Mouse (Mus musculus) C2C12 (cell line): ENCODE results near the gene Ccdc190. TPM values are rescaled to one million over a fixed set of nuclear protein-coding genes. Genes with fewer than 3 reads are reported as not detected.

ENCODE experiments used
- H3K27me3 ChIP-seq: one replicate; pipeline ENCODE4 v1.6.1; 2011; ENCODE audit not compliant: control insufficient read depth, insufficient read depth, insufficient read length
- H3K36me3 ChIP-seq: one replicate; pipeline ENCODE4 v1.6.1; 2011; ENCODE audit not compliant: control insufficient read depth, insufficient read depth
- H3K4me3 ChIP-seq: one replicate; pipeline ENCODE4 v1.5.1; 2011; ENCODE audit warnings: mild to moderate bottlenecking, control low read depth; ENCODE audit not compliant: poor library complexity, insufficient read depth, severe bottlenecking
- H3K79me2 ChIP-seq: one replicate; pipeline ENCODE4 v1.6.1; 2011; ENCODE audit not compliant: control insufficient read depth, insufficient read depth
- H3K79me3 ChIP-seq: one replicate; pipeline ENCODE4 v1.6.1; 2011; ENCODE audit warnings: low read depth, control low read depth
- H3ac ChIP-seq: one replicate; pipeline ENCODE3; 2011; ENCODE audit warnings: low read depth; ENCODE audit not compliant: control insufficient read depth, insufficient read length
- CEBPB ChIP-seq: IDR thresholded peaks from one replicate; pipeline ENCODE4 v1.6.1; 2011; ENCODE audit warnings: low read depth, mild to moderate bottlenecking, control low read depth, moderate library complexity
- CTCF ChIP-seq: IDR thresholded peaks from one replicate; pipeline ENCODE4 v1.5.1; 2011; ENCODE audit not compliant: control insufficient read depth, insufficient read depth, insufficient read length
- FOSL1 ChIP-seq: IDR thresholded peaks from one replicate; pipeline ENCODE4 v1.8.0; 2011; ENCODE audit warnings: mild to moderate bottlenecking, low read length; ENCODE audit not compliant: poor library complexity, insufficient read depth, severe bottlenecking
- MAX ChIP-seq: IDR thresholded peaks from one replicate; pipeline ENCODE4 v1.6.1; 2011; ENCODE audit warnings: mild to moderate bottlenecking, control low read depth
- MYOD1 ChIP-seq: IDR thresholded peaks from one replicate; pipeline ENCODE4 v1.6.1; 2011; ENCODE audit warnings: low read depth; ENCODE audit not compliant: control insufficient read depth, insufficient read length
- MYOG ChIP-seq: IDR thresholded peaks from one replicate; pipeline ENCODE4 v1.6.1; 2011; ENCODE audit not compliant: control insufficient read depth, insufficient read length; ENCODE audit errors: extremely low read depth
- USF1 ChIP-seq: IDR thresholded peaks from one replicate; pipeline ENCODE4 v1.6.1; 2011; ENCODE audit warnings: low read depth, mild to moderate bottlenecking, control low read depth, moderate library complexity
- polyA plus RNA-seq: library from polyadenylated mRNA; unstranded; fragments of >200 nt; fragmentation: generic; extraction: Trizol; gene quantifications from one replicate; pipeline ENCODE4 v1.2.1, GENCODE M21; 2012; ENCODE audit warnings: missing spikeins

The Ccdc190 gene
- polyA plus RNA-seq, 1 experiment = not detected

DNA sequence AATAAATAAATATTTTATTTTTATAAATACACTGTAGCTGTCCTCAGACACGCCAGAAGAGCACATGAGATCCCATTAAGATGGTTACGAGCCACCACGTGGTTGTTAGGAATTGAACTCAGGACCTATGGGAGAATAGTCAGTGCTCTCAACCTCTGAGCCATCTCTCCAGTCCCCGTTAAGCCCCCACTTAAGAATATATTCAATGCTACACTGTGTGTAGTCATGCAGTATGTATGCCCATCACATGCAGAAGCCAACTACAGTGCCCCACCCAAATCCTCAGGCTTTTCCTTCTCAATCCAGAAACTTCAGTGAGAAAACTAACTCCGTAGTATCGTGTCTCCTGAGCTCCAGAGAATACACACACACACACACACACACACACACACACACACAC is 18.8 kb upstream of the Ccdc190 start:
- no peak overlapping the region for H3ac ChIP-seq
- no peaks in the 10 kb centered on the region for H3K79me2 ChIP-seq
- TF ChIP-seq USF1 = no peak
- TF ChIP-seq MAX = no peak
- H3K36me3 ChIP-seq = no peaks in the 10 kb centered on the region
- H3K4me3 ChIP-seq = no peak overlapping the region
- no peaks in the 10 kb centered on the region for H3K79me3 ChIP-seq
- H3K27me3 ChIP-seq = no peaks in the 10 kb centered on the region

DNA sequence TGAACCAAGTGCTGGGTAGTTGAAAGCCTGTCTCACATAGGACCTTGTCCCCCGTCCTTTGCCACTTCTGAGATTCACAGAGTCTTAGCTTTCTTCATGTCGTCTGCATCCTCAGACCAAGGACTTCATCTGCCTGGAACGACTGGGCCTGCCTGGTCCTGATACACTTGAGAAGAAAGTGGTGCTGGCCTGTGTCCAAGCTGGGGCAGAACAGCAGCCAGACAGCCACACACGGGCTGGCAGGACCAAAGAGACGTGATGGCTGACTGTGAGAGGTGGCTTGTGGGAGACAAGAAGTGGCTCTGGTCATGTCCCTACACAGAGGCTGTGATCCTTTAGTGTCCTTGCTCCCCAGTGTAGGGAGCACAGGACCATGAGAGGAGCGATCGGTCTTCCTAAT is 17.7 kb upstream of the Ccdc190 start:
- no peak overlapping the region for H3K4me3 ChIP-seq
- H3ac ChIP-seq = no peak overlapping the region
- no peaks in the 10 kb centered on the region for H3K79me2 ChIP-seq
- no peak for TF ChIP-seq MAX
- no peak for TF ChIP-seq USF1
- no peak for TF ChIP-seq CTCF
- TF ChIP-seq CEBPB = no peak
- TF ChIP-seq MYOD1 = no peak
- no peak for TF ChIP-seq MYOG
- no peak for TF ChIP-seq FOSL1
- H3K79me3 ChIP-seq = no peaks in the 10 kb centered on the region
- H3K36me3 ChIP-seq = no peaks in the 10 kb centered on the region
- H3K27me3 ChIP-seq = no peaks in the 10 kb centered on the region

DNA sequence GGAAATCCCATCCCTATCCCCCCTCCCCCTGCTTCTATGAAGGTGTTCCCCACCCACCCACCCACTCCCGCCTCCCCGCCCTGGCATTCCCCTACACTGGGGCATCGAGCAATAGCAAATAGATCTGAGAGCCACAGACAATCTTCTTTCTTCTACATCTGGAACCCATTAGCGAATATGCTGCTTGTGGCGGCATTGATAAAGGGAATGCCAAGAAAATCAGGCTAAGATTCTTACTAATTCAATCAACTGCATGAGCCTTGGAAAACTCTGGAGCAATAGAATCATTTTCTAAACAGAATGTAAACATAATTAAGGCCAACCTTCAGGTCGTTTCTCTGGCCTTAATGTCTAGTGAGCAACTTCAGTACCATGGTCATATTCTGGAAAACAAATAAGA is 16.9 kb upstream of the Ccdc190 start:
- TF ChIP-seq CEBPB (no peak), CTCF (no peak), FOSL1 (no peak), USF1 (no peak), MYOD1 (no peak), MAX (no peak), MYOG (no peak)
- Histone ChIP-seq H3K27me3 (no peaks in the 10 kb centered on the region), H3K79me2 (no peaks in the 10 kb centered on the region), H3K4me3 (no peak overlapping the region), H3ac (no peak overlapping the region), H3K79me3 (no peaks in the 10 kb centered on the region), H3K36me3 (no peaks in the 10 kb centered on the region)

DNA sequence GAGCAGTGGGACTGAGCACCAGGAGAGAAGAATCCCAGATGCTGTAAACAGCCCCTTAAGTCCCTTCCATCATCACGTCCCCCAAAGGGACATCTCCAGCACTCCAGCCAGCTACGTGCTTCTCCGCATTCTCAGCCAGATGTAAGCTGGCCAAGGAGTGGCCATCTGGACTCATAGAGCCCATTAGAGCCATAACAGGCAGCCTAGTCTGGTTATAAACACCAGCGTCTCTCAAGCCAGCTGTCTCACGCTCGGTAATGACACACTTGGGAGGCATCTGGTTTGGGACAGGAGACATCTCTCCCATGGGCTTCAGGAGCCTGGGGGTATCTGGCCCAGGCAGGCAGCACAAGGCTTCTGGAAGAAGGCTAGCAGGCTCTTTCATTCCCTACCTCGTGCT is 11.8 kb upstream of the Ccdc190 start:
- Histone ChIP-seq H3K27me3 (no peaks in the 10 kb centered on the region), H3ac (no peak overlapping the region)
- TF ChIP-seq CTCF = no peak
- no peak for TF ChIP-seq MYOG
- no peak for TF ChIP-seq CEBPB

DNA sequence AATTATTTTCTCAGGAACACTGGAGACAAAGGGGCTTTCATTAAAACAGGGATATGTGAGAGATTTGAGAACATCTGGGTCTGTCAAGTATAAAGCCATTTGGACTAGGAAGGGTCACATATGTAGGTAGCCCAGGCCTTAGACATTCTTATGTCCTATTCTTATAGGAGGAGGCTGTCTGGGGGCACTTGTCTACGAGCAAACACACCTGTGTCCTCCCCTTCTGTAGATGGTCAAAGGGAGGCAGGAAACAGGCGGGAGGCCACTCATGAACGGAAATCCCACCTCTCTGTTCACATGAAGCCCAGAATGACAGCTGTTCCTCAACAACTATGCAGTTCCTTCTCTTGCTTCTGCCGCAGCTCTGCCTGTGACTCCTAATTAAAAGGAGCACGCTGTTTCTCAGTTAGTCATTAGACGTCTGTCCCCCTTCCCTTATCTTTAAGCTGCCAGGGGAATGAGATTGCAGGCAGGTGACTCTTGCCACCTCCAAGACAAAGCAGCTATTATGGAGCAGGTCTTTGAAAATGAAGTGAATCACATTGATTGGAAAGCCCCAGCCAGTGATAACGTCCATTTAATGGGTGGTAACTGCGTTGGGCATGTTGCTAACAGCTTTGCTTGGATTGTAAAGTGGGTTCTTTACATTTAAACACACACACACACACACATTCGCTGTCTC is 11.2 kb upstream of the Ccdc190 start:
- no peaks in the 10 kb centered on the region for H3K79me3 ChIP-seq
- H3ac ChIP-seq = no peak overlapping the region
- no peak for TF ChIP-seq FOSL1
- TF ChIP-seq MAX = no peak
- no peak for TF ChIP-seq MYOD1
- no peak for TF ChIP-seq CTCF
- TF ChIP-seq USF1 = no peak
- TF ChIP-seq MYOG = no peak
- no peak for TF ChIP-seq CEBPB
- H3K36me3 ChIP-seq = no peaks in the 10 kb centered on the region
- no peaks in the 10 kb centered on the region for H3K79me2 ChIP-seq
- H3K27me3 ChIP-seq = no peaks in the 10 kb centered on the region
- no peak overlapping the region for H3K4me3 ChIP-seq

More for the DNA sequence above, 11.8 kb upstream of the Ccdc190 start:
- Histone ChIP-seq H3K36me3 (no peaks in the 10 kb centered on the region), H3K79me2 (no peaks in the 10 kb centered on the region), H3K79me3 (no peaks in the 10 kb centered on the region), H3K4me3 (no peak overlapping the region)

DNA sequence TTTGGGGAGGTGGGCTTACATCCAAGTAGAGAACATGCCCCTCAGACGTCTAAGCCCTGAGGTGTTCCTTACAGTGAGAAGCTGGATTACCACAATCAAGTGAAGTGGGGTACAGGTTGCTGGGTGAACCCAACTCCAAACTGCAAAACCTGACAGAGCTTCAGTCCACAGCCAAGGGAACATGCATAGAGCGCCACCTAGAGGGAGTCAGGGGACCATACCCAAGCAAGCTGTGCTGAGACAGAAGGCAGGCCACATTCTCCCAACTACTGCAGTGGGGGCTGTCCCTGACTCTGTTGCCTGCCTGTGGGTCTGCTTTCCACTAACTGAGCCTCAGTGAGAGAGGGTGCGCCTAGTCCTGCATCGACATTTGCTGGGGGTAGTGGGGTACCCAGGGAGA is 10.4 kb upstream of the Ccdc190 start:
- no peaks in the 10 kb centered on the region for H3K79me3 ChIP-seq
- no peak overlapping the region for H3ac ChIP-seq
- H3K79me2 ChIP-seq = no peaks in the 10 kb centered on the region
- peak; percentile 90 for TF ChIP-seq CTCF
- TF ChIP-seq USF1 = no peak
- no peaks in the 10 kb centered on the region for H3K36me3 ChIP-seq
- H3K27me3 ChIP-seq = no peaks in the 10 kb centered on the region
- no peak overlapping the region for H3K4me3 ChIP-seq
